Mouse (Mus musculus): ENCODE results near the gene Havcr2. TPM values are rescaled to one million over a fixed set of nuclear protein-coding genes. Genes with fewer than 3 reads are reported as not detected.

The Havcr2 gene
- total RNA-seq (2014; rRNA removed) (0.09 and 0.44 TPM in 2 replicates), polyA plus RNA-seq (2015; fragmentation: Nextera tagmentation; extraction: Ambion mirVana) (0.23 and 0.32 TPM in 2 replicates)

- Histone ChIP-seq H3K4me3 (ENCODE audit: low read depth, low read length) (no peak within 1 kb of the TSS), H3K27me3 (ENCODE audit: insufficient read depth, low read length) (no peaks in the 10 kb centered on the region), H3K9me3 (ENCODE audit: low read length) (no peaks in the 10 kb centered on the region), H3K27ac (ENCODE audit: low read depth, low read length) (no peak within 1 kb of the TSS), H3K36me3 (ENCODE audit: insufficient read depth, low read length) (no peaks in the 10 kb centered on the region), H3K4me2 (ENCODE audit: low read depth, low read length, poor library complexity, severe bottlenecking) (no peak within 1 kb of the TSS), H3K4me1 (ENCODE audit: insufficient read depth, low read length) (no peaks in the 10 kb centered on the region), H3K9ac (replicated peaks; ENCODE audit: low read length, poor library complexity, severe bottlenecking) (no peak within 1 kb of the TSS)
- DNase-seq (ENCODE audit: low spot score) (no peak), ATAC-seq (ENCODE audit: low FRiP score) (no peak)
- no peak for TF ChIP-seq CTCF (IDR thresholded peaks at IDR 0.05)
- WGBS = 81% methylated on average over 6 of the region's 6 CpGs
Observed at GRCm38 (mm10) chr11:46454453-46455045, at the start of gene Havcr2. Gene Havcr2, plus strand, starts transcription at chr11:46454935.

- no peak for ATAC-seq (ENCODE audit: low FRiP score)
- no peak overlapping the region for H3K27ac ChIP-seq (ENCODE audit: low read depth, low read length)
- no peaks in the 10 kb centered on the region for H3K27me3 ChIP-seq (ENCODE audit: insufficient read depth, low read length)
- no peaks in the 10 kb centered on the region for H3K4me1 ChIP-seq (ENCODE audit: insufficient read depth, low read length)
- DNase-seq (ENCODE audit: low spot score) = no peak
- 80% methylated on average over 16 of the region's 16 CpGs for WGBS
- H3K4me2 ChIP-seq (ENCODE audit: low read depth, low read length, poor library complexity, severe bottlenecking) = no peak overlapping the region
- no peaks in the 10 kb centered on the region for H3K36me3 ChIP-seq (ENCODE audit: insufficient read depth, low read length)
- H3K9ac ChIP-seq (replicated peaks; ENCODE audit: low read length, poor library complexity, severe bottlenecking) = no peak overlapping the region
- no peaks in the 10 kb centered on the region for H3K9me3 ChIP-seq (ENCODE audit: low read length)
- no peak for TF ChIP-seq CTCF (IDR thresholded peaks at IDR 0.05)
- no peak overlapping the region for H3K4me3 ChIP-seq (ENCODE audit: low read depth, low read length)
Observed at GRCm38 (mm10) chr11:46404986-46405385, 49.7 kb upstream of the Havcr2 start.

- H3K4me3 ChIP-seq (ENCODE audit: low read depth, low read length) = no peak overlapping the region
- no peaks in the 10 kb centered on the region for H3K36me3 ChIP-seq (ENCODE audit: insufficient read depth, low read length)
- no peak overlapping the region for H3K4me2 ChIP-seq (ENCODE audit: low read depth, low read length, poor library complexity, severe bottlenecking)
- H3K27me3 ChIP-seq (ENCODE audit: insufficient read depth, low read length) = no peaks in the 10 kb centered on the region
- DNase-seq (ENCODE audit: low spot score) = no peak
- no peak overlapping the region for H3K9ac ChIP-seq (replicated peaks; ENCODE audit: low read length, poor library complexity, severe bottlenecking)
- WGBS = 32% methylated on average over 10 of the region's 10 CpGs
- no peak overlapping the region for H3K27ac ChIP-seq (ENCODE audit: low read depth, low read length)
- ATAC-seq (ENCODE audit: low FRiP score) = no peak
- no peaks in the 10 kb centered on the region for H3K4me1 ChIP-seq (ENCODE audit: insufficient read depth, low read length)
- no peak for TF ChIP-seq CTCF (IDR thresholded peaks at IDR 0.05)
- no peaks in the 10 kb centered on the region for H3K9me3 ChIP-seq (ENCODE audit: low read length)
Observed at GRCm38 (mm10) chr11:46406721-46407120, 48.0 kb upstream of the Havcr2 start.

GRCm38 (mm10) chr11:46410018-46410563, 44.6 kb upstream of the Havcr2 start:
- no peak for ATAC-seq (ENCODE audit: low FRiP score)
- DNase-seq (ENCODE audit: low spot score) = no peak
- no peak overlapping the region for H3K4me2 ChIP-seq (ENCODE audit: low read depth, low read length, poor library complexity, severe bottlenecking)
- no peak for TF ChIP-seq CTCF (IDR thresholded peaks at IDR 0.05)
- no peak overlapping the region for H3K4me3 ChIP-seq (ENCODE audit: low read depth, low read length)
- no peak overlapping the region for H3K9ac ChIP-seq (replicated peaks; ENCODE audit: low read length, poor library complexity, severe bottlenecking)
- 60% methylated on average over 2 of the region's 2 CpGs for WGBS
- no peaks in the 10 kb centered on the region for H3K36me3 ChIP-seq (ENCODE audit: insufficient read depth, low read length)
- no peaks in the 10 kb centered on the region for H3K27me3 ChIP-seq (ENCODE audit: insufficient read depth, low read length)
- H3K27ac ChIP-seq (ENCODE audit: low read depth, low read length) = no peak overlapping the region
- H3K4me1 ChIP-seq (ENCODE audit: insufficient read depth, low read length) = no peaks in the 10 kb centered on the region
- H3K9me3 ChIP-seq (ENCODE audit: low read length) = no peaks in the 10 kb centered on the region

- H3K9me3 ChIP-seq (ENCODE audit: low read length) = no peaks in the 10 kb centered on the region
- no peaks in the 10 kb centered on the region for H3K27me3 ChIP-seq (ENCODE audit: insufficient read depth, low read length)
- no peak overlapping the region for H3K4me2 ChIP-seq (ENCODE audit: low read depth, low read length, poor library complexity, severe bottlenecking)
- no peak overlapping the region for H3K4me3 ChIP-seq (ENCODE audit: low read depth, low read length)
- H3K27ac ChIP-seq (ENCODE audit: low read depth, low read length) = no peak overlapping the region
- 62% methylated on average over 1 of the region's 1 CpGs for WGBS
- DNase-seq (ENCODE audit: low spot score) (no peak), ATAC-seq (ENCODE audit: low FRiP score) (no peak)
- H3K36me3 ChIP-seq (ENCODE audit: insufficient read depth, low read length) = no peaks in the 10 kb centered on the region
- TF ChIP-seq CTCF (IDR thresholded peaks at IDR 0.05) = no peak
- H3K4me1 ChIP-seq (ENCODE audit: insufficient read depth, low read length) = no peaks in the 10 kb centered on the region
- H3K9ac ChIP-seq (replicated peaks; ENCODE audit: low read length, poor library complexity, severe bottlenecking) = no peak overlapping the region
Observed at GRCm38 (mm10) chr11:46418438-46418837, 36.3 kb upstream of the Havcr2 start.

- no peaks in the 10 kb centered on the region for H3K27me3 ChIP-seq (ENCODE audit: insufficient read depth, low read length)
- no peak for TF ChIP-seq CTCF (IDR thresholded peaks at IDR 0.05)
- H3K9ac ChIP-seq (replicated peaks; ENCODE audit: low read length, poor library complexity, severe bottlenecking) = no peak overlapping the region
- no peak overlapping the region for H3K27ac ChIP-seq (ENCODE audit: low read depth, low read length)
- WGBS = 79% methylated on average over 5 of the region's 5 CpGs
- H3K4me2 ChIP-seq (ENCODE audit: low read depth, low read length, poor library complexity, severe bottlenecking) = no peak overlapping the region
- H3K9me3 ChIP-seq (ENCODE audit: low read length) = no peaks in the 10 kb centered on the region
- no peaks in the 10 kb centered on the region for H3K4me1 ChIP-seq (ENCODE audit: insufficient read depth, low read length)
- H3K36me3 ChIP-seq (ENCODE audit: insufficient read depth, low read length) = no peaks in the 10 kb centered on the region
- DNase-seq (ENCODE audit: low spot score) (no peak), ATAC-seq (ENCODE audit: low FRiP score) (no peak)
- no peak overlapping the region for H3K4me3 ChIP-seq (ENCODE audit: low read depth, low read length)
Observed at GRCm38 (mm10) chr11:46418860-46419259, 35.9 kb upstream of the Havcr2 start.

Measured in midbrain, postnatal 0 days (tissue).